Mouse (Mus musculus) liver, postnatal 0 days (tissue): ENCODE measurements around the gene Inca1.

Source experiments
- CTCF ChIP-seq: sonication (generic); IDR thresholded peaks from 2 replicates; pipeline ENCODE4 v1.5.1; 2016; ENCODE audit warnings: antibody characterized with exemption, low read depth
- EP300 ChIP-seq: IDR thresholded peaks from 2 replicates; pipeline ENCODE4 v1.6.1; 2016; ENCODE audit warnings: antibody characterized with exemption, low read depth, mild to moderate bottlenecking

DNA sequence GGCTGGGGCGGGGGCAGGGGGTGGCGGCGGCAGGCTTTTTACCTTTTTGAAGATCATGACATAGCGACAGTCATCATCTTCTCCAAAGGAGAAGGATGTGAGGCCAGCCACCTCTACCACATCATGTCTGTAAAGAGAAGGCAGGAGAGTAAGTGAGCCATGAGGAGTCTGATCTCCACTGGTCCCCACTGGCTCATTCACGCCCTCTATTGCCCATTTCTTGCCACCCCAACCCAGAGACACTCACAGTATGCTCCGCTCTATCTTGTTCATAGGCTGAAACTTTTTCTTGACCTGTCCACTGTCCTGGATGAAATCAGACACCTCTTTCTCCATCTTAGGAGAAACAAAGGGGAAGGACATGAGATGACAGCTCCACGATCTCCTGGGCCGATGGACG is 35.2 kb downstream of the Inca1 start:
- peak; percentile 39 for TF ChIP-seq CTCF
- no peak for TF ChIP-seq EP300
